Mouse (Mus musculus) liver, embryonic 14.5 days (tissue): Measurements from ENCODE around the gene 6030452D12Rik. TPM values are rescaled to one million over a fixed set of nuclear protein-coding genes. Genes with fewer than 3 reads are reported as not detected.

Experiments used
- ATAC-seq: fragments of 200-750 bp; cut with Nextera tagmentation; 2 replicates; pipeline ENCODE4 v1.8.0; 2017; ENCODE audit warnings: moderate number of reproducible peaks, mild to moderate bottlenecking, moderate library complexity; ENCODE audit not compliant: insufficient read depth
- DNase-seq, 3 experiments: peaks; one replicate each; pipeline ENCODE4 v3.0.0-alpha.2; 2012 to 2013; ENCODE audit warnings: low read depth in 3 of 3, low spot score in 3 of 3
- H3K27ac ChIP-seq: fragments of 300-500 bp; sonication (generic); 2 replicates; pipeline ENCODE4 v1.5.1; 2014; ENCODE audit warnings: moderate library complexity, mild to moderate bottlenecking, control low read depth, inconsistent platforms
- H3K27me3 ChIP-seq: fragments of 300-500 bp; sonication (generic); 2 replicates; pipeline ENCODE4 v1.6.1; 2014; ENCODE audit warnings: mild to moderate bottlenecking, low read length, moderate library complexity; ENCODE audit not compliant: control insufficient read depth, insufficient read depth
- H3K36me3 ChIP-seq: fragments of 300-500 bp; sonication (generic); replicated peaks from 2 replicates; pipeline ENCODE4 v1.6.1; 2014; ENCODE audit warnings: low read depth; ENCODE audit not compliant: control insufficient read depth, insufficient read depth
- H3K4me1 ChIP-seq, 2 experiments: fragments of 200-500 bp in 1 of 2; fragments of 300-500 bp in 1 of 2; sonication (generic) in 1 of 2; replicated peaks; 2 replicates each; pipeline ENCODE4 v1.6.1; 2012 to 2014; ENCODE audit warnings: antibody characterized with exemption in 1 of 2, inconsistent platforms in 1 of 2, low read length in 1 of 2; ENCODE audit not compliant: control insufficient read depth in 2 of 2, insufficient read depth in 2 of 2
- H3K4me2 ChIP-seq: fragments of 300-500 bp; sonication (generic); 2 replicates; pipeline ENCODE4 v1.6.1; 2014; ENCODE audit warnings: low read depth, mild to moderate bottlenecking, control low read depth, moderate library complexity
- H3K4me3 ChIP-seq, 2 experiments: fragments of 200-500 bp in 1 of 2; fragments of 300-500 bp in 1 of 2; sonication (generic) in 1 of 2; 2 replicates each; pipeline ENCODE4 v1.5.1; 2012 to 2014; ENCODE audit warnings: low read depth in 2 of 2, low read length in 2 of 2, mild to moderate bottlenecking in 2 of 2, control low read depth in 1 of 2, inconsistent platforms in 1 of 2, moderate library complexity in 1 of 2; ENCODE audit not compliant: insufficient read depth in 1 of 2
- H3K9ac ChIP-seq: fragments of 300-500 bp; sonication (generic); replicated peaks from 2 replicates; pipeline ENCODE4 v1.6.1; 2014; ENCODE audit warnings: mild to moderate bottlenecking, control low read depth, moderate library complexity
- H3K9me3 ChIP-seq: fragments of 300-500 bp; sonication (generic); 2 replicates; pipeline ENCODE4 v1.6.1; 2016; ENCODE audit warnings: low read length, mixed read lengths; ENCODE audit not compliant: control insufficient read depth
- CTCF ChIP-seq: IDR thresholded peaks from 2 replicates; pipeline ENCODE4 v1.5.1; 2016; ENCODE audit warnings: antibody characterized with exemption, low read depth, control low read depth
- EP300 ChIP-seq: IDR thresholded peaks from 2 replicates; pipeline ENCODE4 v1.6.1; 2016; ENCODE audit warnings: antibody characterized with exemption, low read depth
- WGBS: fragments of 180-500 bp; shearing (Covaris S2); extraction: QIAGEN DNeasy Blood & Tissue Kit; methylation state at CpG from one replicate; pipeline ENCODE4 v1.1.7; 2014; ENCODE audit not compliant: insufficient replicate concordance; 5-methylcytosine and 5-hydroxymethylcytosine counted together
- polyA plus RNA-seq, 2 experiments: library from polyadenylated mRNA; depleted of rRNA in 1 of 2; stranded (reverse) in 1 of 2; unstranded in 1 of 2; fragments of >200 nt; fragmentation: Nextera tagmentation in 1 of 2; extraction: Ambion mirVana in 1 of 2; gene quantifications; 2 replicates each; pipeline versions ENCODE4 v1.2.1 to v1.2.3; 2012 to 2014

The 6030452D12Rik gene
- polyA plus RNA-seq (2012; rRNA removed) (not detected in 2 replicates), polyA plus RNA-seq (2014; fragmentation: Nextera tagmentation; extraction: Ambion mirVana) (not detected in 2 replicates)

DNA sequence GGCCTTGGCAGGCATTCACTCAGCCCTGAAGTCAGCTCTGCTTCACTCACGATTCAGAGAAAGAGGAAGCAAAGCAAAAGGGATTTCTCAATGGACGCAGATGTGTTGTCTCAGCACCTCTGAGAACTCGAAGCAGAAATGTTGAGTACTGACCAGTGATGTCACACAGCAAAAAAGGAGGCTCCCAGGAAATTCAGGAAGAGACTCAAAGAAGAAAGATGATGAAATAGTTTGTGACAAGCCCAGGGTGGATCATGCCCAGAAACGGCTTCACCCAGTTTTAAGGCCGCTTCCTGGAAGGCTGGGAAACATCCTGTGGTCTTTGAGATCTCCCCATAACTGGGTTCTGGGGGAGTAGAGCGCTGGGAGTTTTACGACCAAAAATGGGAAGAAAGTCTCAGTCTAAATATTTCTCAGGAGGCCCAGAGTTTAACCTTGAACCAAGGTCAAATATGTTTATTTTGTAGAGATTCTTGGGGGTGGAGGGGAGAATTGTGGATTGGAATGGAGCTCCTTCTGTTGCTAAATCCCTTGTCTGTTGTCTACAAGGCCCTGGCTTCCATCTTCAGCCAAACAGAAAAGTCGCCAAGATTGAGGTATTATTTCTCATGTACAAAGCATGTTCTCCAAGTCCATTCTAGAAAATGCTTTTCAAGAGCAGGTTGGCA, at the start of gene 6030452D12Rik:
TSS of gene 6030452D12Rik (plus strand) at position 505 of the 668 bp plus-strand sequence.
- Histone ChIP-seq H3K27ac (no peak within 1 kb of the TSS), H3K9ac (no peak within 1 kb of the TSS), H3K27me3 (no peaks in the 10 kb centered on the region), H3K4me3 (no peak within 1 kb of the TSS), H3K36me3 (no peaks in the 10 kb centered on the region), H3K9me3 (no peaks in the 10 kb centered on the region), H3K4me1 (no peaks in the 10 kb centered on the region), H3K4me2 (no peak within 1 kb of the TSS)
- no peak for ATAC-seq
- no peak for TF ChIP-seq CTCF
- no peak for TF ChIP-seq EP300
- no peak for DNase-seq
- WGBS: 41% methylated on average over 8 of the region's 8 CpGs

DNA sequence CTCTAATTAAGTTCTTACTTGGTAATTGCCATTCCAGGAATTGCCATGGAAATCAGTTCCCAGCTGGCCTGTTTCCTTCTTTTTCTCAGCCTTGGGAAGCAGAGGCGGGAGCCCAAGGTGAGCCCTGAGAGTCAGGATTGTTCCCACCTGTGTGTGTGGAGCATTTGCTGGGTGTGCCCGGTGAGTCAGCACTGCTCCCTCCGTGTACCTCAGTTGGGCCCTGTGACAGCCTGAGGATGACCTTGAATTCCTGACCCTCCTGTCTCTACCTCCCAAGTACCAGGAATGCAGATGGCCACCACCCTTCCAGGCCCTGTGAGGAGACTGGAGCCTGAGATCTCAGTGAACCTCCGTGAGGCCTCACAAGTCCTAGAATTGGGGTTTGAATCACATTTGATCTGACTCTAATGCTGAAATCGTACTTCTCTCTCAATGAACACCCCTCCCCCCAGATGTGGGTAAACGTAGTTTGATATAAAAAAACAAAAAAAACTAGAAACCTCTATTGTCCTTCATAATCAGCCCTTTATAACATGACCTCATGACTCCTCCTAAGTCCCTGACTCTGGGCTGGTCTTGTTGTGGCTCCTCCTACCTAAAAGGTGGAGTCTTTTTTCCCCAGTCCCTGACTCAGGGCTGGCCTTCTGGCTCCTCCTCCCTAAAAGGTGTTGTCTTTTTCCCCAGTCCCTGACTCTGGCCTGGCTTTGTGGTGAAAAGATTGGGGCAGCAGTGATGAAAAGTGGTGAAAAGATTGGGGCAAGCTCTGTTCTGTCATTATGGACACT, 48.8 kb upstream of the 6030452D12Rik start:
- H3K9ac ChIP-seq: no peak overlapping the region
- H3K36me3 ChIP-seq: no peaks in the 10 kb centered on the region
- no peaks in the 10 kb centered on the region for H3K9me3 ChIP-seq
- no peaks in the 10 kb centered on the region for H3K27me3 ChIP-seq
- H3K4me1 ChIP-seq: no peaks in the 10 kb centered on the region
- WGBS: 59% methylated on average over 6 of the region's 6 CpGs
- no peak for DNase-seq
- no peak for TF ChIP-seq CTCF
- TF ChIP-seq EP300: no peak
- H3K27ac ChIP-seq: no peak overlapping the region
- no peak overlapping the region for H3K4me3 ChIP-seq
- no peak for ATAC-seq
- no peak overlapping the region for H3K4me2 ChIP-seq

DNA sequence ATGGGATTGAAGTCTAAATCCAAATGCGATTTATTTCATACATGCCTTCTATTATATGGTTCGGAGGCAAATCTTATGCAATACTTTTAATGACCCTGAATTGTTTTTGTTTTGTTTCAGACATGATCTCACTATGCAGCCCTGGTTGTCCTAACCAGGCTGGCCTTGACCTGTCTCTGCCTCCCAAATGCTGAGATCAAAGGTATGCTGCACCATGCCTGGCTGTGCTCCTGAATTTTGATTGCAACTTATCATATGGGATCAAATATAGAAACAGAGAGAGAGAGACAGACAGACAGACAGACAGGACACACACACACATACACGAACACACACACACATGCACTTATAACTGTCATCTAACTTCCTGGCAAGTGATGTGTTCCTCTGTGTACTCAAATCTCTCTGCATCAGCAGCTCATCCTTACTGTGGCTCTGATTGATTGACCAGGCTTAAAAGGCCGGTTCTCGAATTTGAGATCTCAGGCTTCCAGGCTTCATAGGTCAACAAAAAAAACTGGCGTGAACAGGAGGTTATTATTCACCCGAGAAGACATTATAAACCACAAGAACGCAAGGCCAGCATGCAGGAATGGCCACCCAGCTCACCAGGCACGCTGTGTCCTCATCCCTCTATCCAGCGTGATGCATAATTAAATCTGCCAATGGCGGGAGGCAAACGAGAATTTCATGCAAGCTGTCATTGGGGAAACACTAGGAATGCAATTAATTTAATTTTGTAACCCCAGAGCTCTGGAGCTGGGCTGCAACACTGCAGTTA, 47.4 kb upstream of the 6030452D12Rik start:
- ATAC-seq: no peak
- 59% methylated on average over 12 of the region's 12 CpGs for WGBS

DNA sequence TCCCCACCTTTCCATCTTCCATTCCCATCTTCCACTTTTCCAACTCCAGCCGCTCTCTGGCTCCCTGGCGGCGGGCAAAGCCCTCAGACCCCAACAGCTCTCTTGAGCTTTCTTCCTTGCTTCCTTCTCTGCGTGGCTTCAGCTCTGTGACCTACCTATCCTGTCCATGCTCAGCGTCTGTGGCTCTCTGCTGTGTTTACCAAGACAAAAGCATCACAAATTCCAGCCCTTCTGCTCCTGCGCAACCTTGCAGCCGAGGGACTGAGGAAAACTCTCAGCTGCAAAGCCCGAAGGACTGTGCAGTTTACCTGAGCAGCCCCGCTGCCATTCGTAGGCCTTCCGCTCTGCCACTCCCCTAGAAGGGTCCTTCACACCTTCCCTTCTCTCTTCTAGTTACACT, 46.3 kb upstream of the 6030452D12Rik start:
- no peaks in the 10 kb centered on the region for H3K36me3 ChIP-seq
- no peak for ATAC-seq
- no peaks in the 10 kb centered on the region for H3K9me3 ChIP-seq
- no peak overlapping the region for H3K9ac ChIP-seq
- no peak overlapping the region for H3K27ac ChIP-seq
- no peak for DNase-seq
- no peak overlapping the region for H3K4me3 ChIP-seq
- H3K4me1 ChIP-seq: no peaks in the 10 kb centered on the region
- TF ChIP-seq CTCF (no peak), EP300 (no peak)
- no peaks in the 10 kb centered on the region for H3K27me3 ChIP-seq
- H3K4me2 ChIP-seq: no peak overlapping the region
- 54% methylated on average over 11 of the region's 11 CpGs for WGBS

More for the DNA sequence above, 47.4 kb upstream of the 6030452D12Rik start:
- no peak overlapping the region for H3K27ac ChIP-seq
- no peak overlapping the region for H3K4me2 ChIP-seq
- no peak overlapping the region for H3K4me3 ChIP-seq
- H3K36me3 ChIP-seq: no peaks in the 10 kb centered on the region
- TF ChIP-seq EP300 (no peak), CTCF (no peak)
- no peaks in the 10 kb centered on the region for H3K9me3 ChIP-seq
- no peak overlapping the region for H3K9ac ChIP-seq
- H3K27me3 ChIP-seq: no peaks in the 10 kb centered on the region
- no peak for DNase-seq
- no peaks in the 10 kb centered on the region for H3K4me1 ChIP-seq
